Mouse (Mus musculus) neural tube, embryonic 12.5 days (tissue): Measurements from ENCODE around the gene Hist2h2bb. TPM values are rescaled to one million over a fixed set of nuclear protein-coding genes. Genes with fewer than 3 reads are reported as not detected.
"Not testable (repeated sequence)": the region's sequence is repeated elsewhere in the genome, so short reads cannot be mapped to it uniquely, and the experiment has no call there.

ENCODE experiments used
- ATAC-seq: fragments of 200-750 bp; cut with Nextera tagmentation; 2 replicates; pipeline ENCODE4 v1.8.0; 2017; ENCODE audit warnings: low read depth, mild to moderate bottlenecking, moderate TSS enrichment, moderate library complexity; ENCODE audit not compliant: low FRiP score
- H3K27ac ChIP-seq: fragments of 300-500 bp; sonication (generic); 2 replicates; pipeline ENCODE4 v1.5.1; 2016
- H3K27me3 ChIP-seq: fragments of 300-500 bp; sonication (generic); replicated peaks from 2 replicates; pipeline ENCODE4 v1.6.1; 2016; ENCODE audit warnings: mild to moderate bottlenecking
- H3K36me3 ChIP-seq: fragments of 300-500 bp; sonication (generic); 2 replicates; pipeline ENCODE4 v1.6.1; 2016; ENCODE audit warnings: mild to moderate bottlenecking
- H3K4me1 ChIP-seq: fragments of 300-500 bp; sonication (generic); 2 replicates; pipeline ENCODE4 v1.6.1; 2016
- H3K4me2 ChIP-seq: fragments of 300-500 bp; sonication (generic); replicated peaks from 2 replicates; pipeline ENCODE4 v1.6.1; 2016; ENCODE audit warnings: mild to moderate bottlenecking
- H3K4me3 ChIP-seq: fragments of 300-500 bp; sonication (generic); 2 replicates; pipeline ENCODE4 v1.5.1; 2016
- H3K9ac ChIP-seq: fragments of 300-500 bp; sonication (generic); 2 replicates; pipeline ENCODE4 v1.6.1; 2016; ENCODE audit warnings: mild to moderate bottlenecking
- H3K9me3 ChIP-seq: fragments of 300-500 bp; sonication (generic); 2 replicates; pipeline ENCODE4 v1.6.1; 2016; ENCODE audit warnings: mild to moderate bottlenecking
- WGBS: fragments of 180-500 bp; shearing (Covaris S2); methylation state at CpG from one replicate; pipeline ENCODE4 v1.1.7; 2016; 5-methylcytosine and 5-hydroxymethylcytosine counted together
- polyA plus RNA-seq: library from polyadenylated mRNA; unstranded; fragments of >200 nt; fragmentation: Nextera tagmentation; extraction: Ambion mirVana; gene quantifications from 2 replicates; pipeline ENCODE4 v1.2.1, GENCODE M21; 2016

Hist2h2bb gene
- polyA plus RNA-seq, 1 experiment from 2014 or later: 9.1 TPM

GRCm38 (mm10) chr3:96245003-96245886, 24.3 kb upstream of the Hist2h2bb start, which contains the start of gene Hist2h2aa1:
Gene Hist2h2aa1, plus strand, starts transcription at chr3:96245497.
- not testable (repeated sequence) for H3K27me3 ChIP-seq, H3K9me3 ChIP-seq, H3K36me3 ChIP-seq
- peak; percentile 80 for ATAC-seq
- peak within 1 kb of the TSS; percentile 92 for H3K27ac ChIP-seq
- peak within 1 kb of the TSS; percentile 64 for H3K4me2 ChIP-seq
- H3K9ac ChIP-seq: peak within 1 kb of the TSS; percentile 68
- H3K4me3 ChIP-seq: peak within 1 kb of the TSS; percentile 41
- peaks cover 18% of the 10 kb centered on the region for H3K4me1 ChIP-seq
- under 1% methylated on average over 46 of the region's 88 CpGs for WGBS

DNA sequence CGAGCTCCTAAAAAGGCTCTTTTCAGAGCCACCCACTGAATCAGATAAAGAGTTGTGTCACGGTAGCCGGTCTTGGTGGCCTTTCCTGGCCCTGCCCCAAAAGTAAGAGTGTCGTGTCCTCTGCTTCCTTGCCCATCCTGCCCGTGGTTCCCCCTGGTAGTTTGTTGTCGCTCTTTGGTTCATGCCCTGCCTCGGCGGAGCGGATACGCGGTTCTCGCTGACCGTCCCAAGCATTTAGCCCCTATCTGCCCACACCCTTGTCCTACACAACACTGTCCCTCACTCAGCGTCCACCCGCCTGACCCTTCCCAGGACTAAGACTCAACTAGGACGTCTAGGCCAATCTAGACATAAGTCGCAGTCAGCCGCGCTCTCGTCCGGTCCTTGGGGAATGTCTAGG, 23.5 kb upstream of the Hist2h2bb start:
- H3K27me3 ChIP-seq, ATAC-seq, H3K9ac ChIP-seq, H3K36me3 ChIP-seq, H3K27ac ChIP-seq, H3K9me3 ChIP-seq: not testable (repeated sequence)
- Histone ChIP-seq H3K4me2 (peak overlapping the region; percentile 47), H3K4me1 (peaks cover 18% of the 10 kb centered on the region), H3K4me3 (peak overlapping the region; percentile 31; the same call in 1 of the 2 replicates)
- WGBS: 0% methylated on average over 10 of the region's 21 CpGs

GRCm38 (mm10) chr3:96246427-96246856, 23.1 kb upstream of the Hist2h2bb start, which contains the start of gene Hist2h3c1:
Gene Hist2h3c1, plus strand, starts transcription at chr3:96246685.
- Histone ChIP-seq H3K9ac (peak within 1 kb of the TSS; percentile 59), H3K4me1 (peaks cover 18% of the 10 kb centered on the region), H3K4me2 (peak within 1 kb of the TSS; percentile 58), H3K4me3 (peak within 1 kb of the TSS; percentile 34)
- not testable (repeated sequence) for H3K27me3 ChIP-seq, H3K27ac ChIP-seq, H3K36me3 ChIP-seq, H3K9me3 ChIP-seq
- peak; percentile 90 for ATAC-seq
- 0% methylated on average over 10 of the region's 47 CpGs for WGBS

- ATAC-seq: no peak
- no peaks in the 10 kb centered on the region for H3K9me3 ChIP-seq
- H3K27me3 ChIP-seq: no peaks in the 10 kb centered on the region
- H3K4me2 ChIP-seq: peak overlapping the region; percentile 58
- 3% methylated on average over 11 of the region's 11 CpGs for WGBS
- peak overlapping the region; percentile 34 for H3K4me3 ChIP-seq
- H3K4me1 ChIP-seq: peaks cover 18% of the 10 kb centered on the region
- peak overlapping the region; percentile 59 for H3K9ac ChIP-seq
- H3K36me3 ChIP-seq: no peaks in the 10 kb centered on the region
- no peak overlapping the region for H3K27ac ChIP-seq
Measured at GRCm38 (mm10) chr3:96247356-96248140, 22.0 kb upstream of the Hist2h2bb start.

GRCm38 (mm10) chr3:96248141-96249033, 21.2 kb upstream of the Hist2h2bb start:
- 46% methylated on average over 6 of the region's 6 CpGs for WGBS
- Histone ChIP-seq H3K27ac (no peak overlapping the region), H3K4me2 (peak overlapping the region; percentile 58), H3K36me3 (no peaks in the 10 kb centered on the region), H3K9ac (no peak overlapping the region), H3K27me3 (no peaks in the 10 kb centered on the region), H3K9me3 (no peaks in the 10 kb centered on the region), H3K4me3 (0 out of 2 replicates have a peak overlapping the region, but pooled peaks have one; percentile 7), H3K4me1 (peaks cover 18% of the 10 kb centered on the region)
- no peak for ATAC-seq

GRCm38 (mm10) chr3:96249034-96249345, 20.6 kb upstream of the Hist2h2bb start:
- no peaks in the 10 kb centered on the region for H3K27me3 ChIP-seq
- no peak overlapping the region for H3K4me3 ChIP-seq
- peak overlapping the region; percentile 58; the same call in 1 of the 2 replicates for H3K4me2 ChIP-seq
- no peak overlapping the region for H3K27ac ChIP-seq
- peaks cover 18% of the 10 kb centered on the region for H3K4me1 ChIP-seq
- no peaks in the 10 kb centered on the region for H3K36me3 ChIP-seq
- H3K9ac ChIP-seq: no peak overlapping the region
- H3K9me3 ChIP-seq: no peaks in the 10 kb centered on the region
- no peak for ATAC-seq
- 53% methylated on average over 4 of the region's 4 CpGs for WGBS

GRCm38 (mm10) chr3:96250890-96251289, 18.7 kb upstream of the Hist2h2bb start:
- H3K27me3 ChIP-seq: no peaks in the 10 kb centered on the region
- ATAC-seq: no peak
- H3K4me3 ChIP-seq: no peak overlapping the region
- peaks cover 13% of the 10 kb centered on the region; the same call in 1 of the 2 replicates for H3K4me1 ChIP-seq
- WGBS: 65% methylated on average over 3 of the region's 3 CpGs
- H3K36me3 ChIP-seq: no peaks in the 10 kb centered on the region
- H3K9ac ChIP-seq: no peak overlapping the region
- no peak overlapping the region for H3K4me2 ChIP-seq
- H3K27ac ChIP-seq: no peak overlapping the region
- H3K9me3 ChIP-seq: no peaks in the 10 kb centered on the region

- no peak overlapping the region for H3K4me3 ChIP-seq
- no peak overlapping the region for H3K27ac ChIP-seq
- H3K9me3 ChIP-seq: no peaks in the 10 kb centered on the region
- H3K36me3 ChIP-seq: no peaks in the 10 kb centered on the region
- no peak overlapping the region for H3K4me2 ChIP-seq
- ATAC-seq: no peak
- WGBS: 88% methylated on average over 3 of the region's 3 CpGs
- peaks cover 13% of the 10 kb centered on the region; the same call in 1 of the 2 replicates for H3K4me1 ChIP-seq
- H3K27me3 ChIP-seq: no peaks in the 10 kb centered on the region
- H3K9ac ChIP-seq: no peak overlapping the region
Measured at GRCm38 (mm10) chr3:96251787-96252186, 17.8 kb upstream of the Hist2h2bb start.

DNA sequence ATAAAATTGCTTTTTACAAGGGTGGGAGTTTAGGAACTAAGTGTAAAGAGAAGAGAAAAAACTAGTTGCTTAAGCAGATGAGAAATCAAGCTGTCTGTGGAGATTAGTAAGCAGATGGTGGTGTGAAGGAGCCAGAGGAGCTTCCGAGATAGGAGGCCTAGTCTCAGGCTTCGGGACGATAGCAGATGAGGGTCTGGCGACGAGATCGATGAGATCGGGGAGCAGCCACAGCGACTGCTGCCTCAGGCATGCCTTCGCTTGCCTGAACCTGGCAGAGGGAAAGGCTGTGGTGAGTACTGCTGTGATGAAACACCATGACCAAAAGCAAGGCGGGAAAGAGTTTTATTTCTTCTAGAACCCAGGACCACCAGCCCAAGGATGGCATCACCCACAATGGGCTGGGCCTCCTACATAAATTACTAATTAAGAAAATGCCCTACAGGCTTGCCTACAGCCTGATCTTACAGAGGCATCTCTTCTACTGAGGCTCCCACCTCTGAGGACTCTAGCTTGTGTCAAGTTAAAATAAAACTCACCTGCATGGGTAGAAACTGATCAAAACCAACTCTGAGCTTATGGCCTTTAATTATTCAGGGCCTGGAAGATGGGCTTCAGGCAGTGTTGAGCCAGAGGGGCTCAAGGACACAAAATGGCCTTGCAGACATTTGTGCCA, 14.7 kb upstream of the Hist2h2bb start:
- no peaks in the 10 kb centered on the region for H3K9me3 ChIP-seq
- WGBS: 67% methylated on average over 10 of the region's 10 CpGs
- no peak overlapping the region for H3K27ac ChIP-seq
- no peak overlapping the region for H3K4me3 ChIP-seq
- H3K27me3 ChIP-seq: no peaks in the 10 kb centered on the region
- H3K4me1 ChIP-seq: no peaks in the 10 kb centered on the region
- ATAC-seq: no peak
- no peak overlapping the region for H3K4me2 ChIP-seq
- no peaks in the 10 kb centered on the region for H3K36me3 ChIP-seq
- H3K9ac ChIP-seq: no peak overlapping the region

GRCm38 (mm10) chr3:96255926-96256593, 13.5 kb upstream of the Hist2h2bb start:
- WGBS: 80% methylated on average over 5 of the region's 5 CpGs
- Histone ChIP-seq H3K4me1 (no peaks in the 10 kb centered on the region), H3K36me3 (no peaks in the 10 kb centered on the region), H3K27me3 (no peaks in the 10 kb centered on the region), H3K27ac (no peak overlapping the region), H3K9me3 (no peaks in the 10 kb centered on the region), H3K4me3 (no peak overlapping the region), H3K9ac (no peak overlapping the region), H3K4me2 (no peak overlapping the region)
- no peak for ATAC-seq

DNA sequence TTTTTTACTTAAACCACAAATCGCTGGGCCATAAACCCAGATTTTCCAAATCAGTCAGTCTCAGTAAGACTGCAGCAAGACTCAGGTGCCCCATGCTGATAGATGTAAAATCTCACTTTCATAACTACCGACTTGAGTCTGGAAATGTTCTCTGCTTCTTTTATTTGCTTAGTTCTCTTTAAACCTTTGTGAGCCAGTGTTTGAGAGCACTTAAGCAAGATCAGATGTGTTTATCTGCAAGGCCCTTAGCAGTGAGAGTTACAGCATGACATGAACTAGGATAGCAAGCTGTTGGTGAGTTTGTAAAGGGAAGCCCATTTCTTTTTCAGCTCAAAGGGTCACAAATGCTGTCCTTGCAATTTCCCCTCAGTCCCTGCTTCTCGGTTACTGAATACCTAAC, 12.4 kb upstream of the Hist2h2bb start:
- H3K36me3 ChIP-seq: no peaks in the 10 kb centered on the region
- H3K27ac ChIP-seq: no peak overlapping the region
- ATAC-seq: no peak
- no peaks in the 10 kb centered on the region for H3K27me3 ChIP-seq
- no peaks in the 10 kb centered on the region for H3K9me3 ChIP-seq
- no peak overlapping the region for H3K9ac ChIP-seq
- no peak overlapping the region for H3K4me3 ChIP-seq
- peaks cover 7% of the 10 kb centered on the region; the same call in 1 of the 2 replicates for H3K4me1 ChIP-seq
- 84% methylated on average over 3 of the region's 3 CpGs for WGBS
- no peak overlapping the region for H3K4me2 ChIP-seq
